Mouse (Mus musculus): ENCODE results near the gene Hoxa9. TPM values are rescaled to one million over a fixed set of nuclear protein-coding genes. Genes with fewer than 3 reads are reported as not detected.

Hoxa9 gene
- polyA plus RNA-seq, 1 experiment from 2014 or later: not detected

MicroRNA genes within 50 kb of the gene (microRNA counts, 519-probe panel; counts per million panel counts)
- microRNA mmu-miR-196b: not detected

Small RNAs within 50 kb of the gene (microRNA-seq; reads per million reads assigned to microRNA genes)
- 33.7 reads per million, percentile 40 among the genes with 10 or more reads in this experiment for gene Mir196b

Other genes starting within 250 kb of the Hoxa9 start
- 5.7 and 6.6 TPM in 2 replicates for gene Skap2, start 218.5 kb downstream of the Hoxa9 start, polyA plus RNA-seq (2016; fragmentation: Nextera tagmentation; extraction: Ambion mirVana)
- gene Hoxa1, start 72.8 kb downstream of the Hoxa9 start, polyA plus RNA-seq (2016; fragmentation: Nextera tagmentation; extraction: Ambion mirVana): 0.19 and 0.31 TPM in 2 replicates
- not detected in 2 replicates for gene Hoxa2, start 66.3 kb downstream of the Hoxa9 start, polyA plus RNA-seq (2016; fragmentation: Nextera tagmentation; extraction: Ambion mirVana)
- gene 5730596B20Rik, start 53.6 kb downstream of the Hoxa9 start, polyA plus RNA-seq (2016; fragmentation: Nextera tagmentation; extraction: Ambion mirVana): not detected in 2 replicates
- gene Hoxa4, start 39.3 kb downstream of the Hoxa9 start, polyA plus RNA-seq (2016; fragmentation: Nextera tagmentation; extraction: Ambion mirVana): not detected in 2 replicates
- not detected in 2 replicates for gene Hoxa5, start 26.5 kb downstream of the Hoxa9 start, polyA plus RNA-seq (2016; fragmentation: Nextera tagmentation; extraction: Ambion mirVana)
- gene Hoxa6, start 22.4 kb downstream of the Hoxa9 start, polyA plus RNA-seq (2016; fragmentation: Nextera tagmentation; extraction: Ambion mirVana): not detected in 2 replicates
- gene Hoxa3, start 17.8 kb downstream of the Hoxa9 start, polyA plus RNA-seq (2016; fragmentation: Nextera tagmentation; extraction: Ambion mirVana): 0.32 TPM in 1 of 2 replicates, not detected in the other
- gene Gm28308, start 17.8 kb downstream of the Hoxa9 start, polyA plus RNA-seq (2016; fragmentation: Nextera tagmentation; extraction: Ambion mirVana): not detected in 2 replicates
- gene Hoxa7, start 9.2 kb downstream of the Hoxa9 start, polyA plus RNA-seq (2016; fragmentation: Nextera tagmentation; extraction: Ambion mirVana): not detected in 2 replicates
- not detected in 2 replicates for gene Hoxa10, start 9.8 kb upstream of the Hoxa9 start, polyA plus RNA-seq (2016; fragmentation: Nextera tagmentation; extraction: Ambion mirVana)
- not detected in 2 replicates for gene Hoxa11, start 14.7 kb upstream of the Hoxa9 start, polyA plus RNA-seq (2016; fragmentation: Nextera tagmentation; extraction: Ambion mirVana)
- not detected in 2 replicates for gene Hoxa13, start 29.8 kb upstream of the Hoxa9 start, polyA plus RNA-seq (2016; fragmentation: Nextera tagmentation; extraction: Ambion mirVana)
- gene Evx1, start 82.4 kb upstream of the Hoxa9 start, polyA plus RNA-seq (2016; fragmentation: Nextera tagmentation; extraction: Ambion mirVana): not detected in 2 replicates